Mouse (Mus musculus): ENCODE results near the gene Fbxw4. TPM values are rescaled to one million over a fixed set of nuclear protein-coding genes. Genes with fewer than 3 reads are reported as not detected.

Fbxw4 gene
- 4.8 and 5.9 TPM in 2 replicates for polyA plus RNA-seq (2015; fragmentation: Nextera tagmentation; extraction: Ambion mirVana)

GRCm38 (mm10) chr19:45659738-45660502 is at the start of gene Fbxw4:
Fbxw4 (minus strand) TSS chr19:45660312.
- peak; percentile 90 for ATAC-seq (replicated peaks; ENCODE audit: low FRiP score, low read depth)
- Histone ChIP-seq H3K27me3 (ENCODE audit: insufficient read depth, low read length) (no peaks in the 10 kb centered on the region), H3K4me3 (replicated peaks; ENCODE audit: low read depth, low read length) (peak within 1 kb of the TSS; percentile 87), H3K4me1 (replicated peaks; ENCODE audit: insufficient read depth, low read length) (peaks cover 24% of the 10 kb centered on the region; the same call in 1 of the 2 replicates), H3K4me2 (ENCODE audit: low read length) (peak within 1 kb of the TSS; percentile 71), H3K27ac (peak within 1 kb of the TSS; percentile 95), H3K9ac (ENCODE audit: low read depth, low read length) (peak within 1 kb of the TSS; percentile 95), H3K36me3 (ENCODE audit: insufficient read depth, low read length) (no peaks in the 10 kb centered on the region), H3K9me3 (replicated peaks; ENCODE audit: low read length) (no peaks in the 10 kb centered on the region)
- WGBS, result under 1% methylated on average over 81 of the region's 94 CpGs
- no peak; the same call in 1 of the 2 replicates for TF ChIP-seq CTCF (IDR thresholded peaks at IDR 0.05; ENCODE audit: low read depth)
- DNase-seq (ENCODE audit: low spot score), result peak; percentile 78

- no peak for TF ChIP-seq CTCF (IDR thresholded peaks at IDR 0.05; ENCODE audit: low read depth)
- no peaks in the 10 kb centered on the region for H3K9me3 ChIP-seq (replicated peaks; ENCODE audit: low read length)
- no peak overlapping the region for H3K27ac ChIP-seq
- 62% methylated on average over 3 of the region's 3 CpGs for WGBS
- no peaks in the 10 kb centered on the region for H3K4me1 ChIP-seq (replicated peaks; ENCODE audit: insufficient read depth, low read length)
- H3K36me3 ChIP-seq (ENCODE audit: insufficient read depth, low read length), result no peaks in the 10 kb centered on the region
- H3K4me2 ChIP-seq (ENCODE audit: low read length), result no peak overlapping the region
- H3K27me3 ChIP-seq (ENCODE audit: insufficient read depth, low read length), result no peaks in the 10 kb centered on the region
- no peak overlapping the region for H3K4me3 ChIP-seq (replicated peaks; ENCODE audit: low read depth, low read length)
- no peak for DNase-seq (ENCODE audit: low spot score)
- H3K9ac ChIP-seq (ENCODE audit: low read depth, low read length), result no peak overlapping the region
- ATAC-seq (replicated peaks; ENCODE audit: low FRiP score, low read depth), result no peak
These were observed 48.6 kb upstream of the Fbxw4 start for GRCm38 (mm10) chr19:45708704-45709103.

GRCm38 (mm10) chr19:45696281-45696600 is 36.1 kb upstream of the Fbxw4 start:
- Histone ChIP-seq H3K27ac (no peak overlapping the region), H3K4me2 (ENCODE audit: low read length) (peak overlapping the region; percentile 23; the same call in 1 of the 2 replicates), H3K36me3 (ENCODE audit: insufficient read depth, low read length) (no peaks in the 10 kb centered on the region), H3K4me3 (replicated peaks; ENCODE audit: low read depth, low read length) (no peak overlapping the region), H3K4me1 (replicated peaks; ENCODE audit: insufficient read depth, low read length) (no peaks in the 10 kb centered on the region; the same call in 1 of the 2 replicates), H3K9ac (ENCODE audit: low read depth, low read length) (no peak overlapping the region), H3K9me3 (replicated peaks; ENCODE audit: low read length) (no peaks in the 10 kb centered on the region), H3K27me3 (ENCODE audit: insufficient read depth, low read length) (no peaks in the 10 kb centered on the region)
- no peak for TF ChIP-seq CTCF (IDR thresholded peaks at IDR 0.05; ENCODE audit: low read depth)
- DNase-seq (ENCODE audit: low spot score) (peak; percentile 59), ATAC-seq (replicated peaks; ENCODE audit: low FRiP score, low read depth) (no peak)
- 17% methylated on average over 6 of the region's 6 CpGs for WGBS

- Histone ChIP-seq H3K4me1 (replicated peaks; ENCODE audit: insufficient read depth, low read length) (no peaks in the 10 kb centered on the region; the same call in 1 of the 2 replicates), H3K4me3 (replicated peaks; ENCODE audit: low read depth, low read length) (no peak overlapping the region), H3K27ac (no peak overlapping the region), H3K4me2 (ENCODE audit: low read length) (peak overlapping the region; percentile 23; the same call in 1 of the 2 replicates), H3K27me3 (ENCODE audit: insufficient read depth, low read length) (no peaks in the 10 kb centered on the region), H3K9me3 (replicated peaks; ENCODE audit: low read length) (no peaks in the 10 kb centered on the region), H3K36me3 (ENCODE audit: insufficient read depth, low read length) (no peaks in the 10 kb centered on the region), H3K9ac (ENCODE audit: low read depth, low read length) (no peak overlapping the region)
- WGBS, result 36% methylated on average over 25 of the region's 25 CpGs
- no peak for TF ChIP-seq CTCF (IDR thresholded peaks at IDR 0.05; ENCODE audit: low read depth)
- ATAC-seq (replicated peaks; ENCODE audit: low FRiP score, low read depth), result no peak
- DNase-seq (ENCODE audit: low spot score), result no peak
These were observed 35.6 kb upstream of the Fbxw4 start for GRCm38 (mm10) chr19:45695496-45696280.

- Histone ChIP-seq H3K4me1 (replicated peaks; ENCODE audit: insufficient read depth, low read length) (no peaks in the 10 kb centered on the region; the same call in 1 of the 2 replicates), H3K36me3 (ENCODE audit: insufficient read depth, low read length) (no peaks in the 10 kb centered on the region), H3K27ac (no peak overlapping the region), H3K4me3 (replicated peaks; ENCODE audit: low read depth, low read length) (no peak overlapping the region), H3K9me3 (replicated peaks; ENCODE audit: low read length) (no peaks in the 10 kb centered on the region), H3K27me3 (ENCODE audit: insufficient read depth, low read length) (no peaks in the 10 kb centered on the region), H3K4me2 (ENCODE audit: low read length) (no peak overlapping the region), H3K9ac (ENCODE audit: low read depth, low read length) (no peak overlapping the region)
- TF ChIP-seq CTCF (IDR thresholded peaks at IDR 0.05; ENCODE audit: low read depth), result no peak; the same call in 1 of the 2 replicates
- WGBS, result 47% methylated on average over 3 of the region's 3 CpGs
- no peak for DNase-seq (ENCODE audit: low spot score)
- ATAC-seq (replicated peaks; ENCODE audit: low FRiP score, low read depth), result no peak
These were observed 33.9 kb upstream of the Fbxw4 start for GRCm38 (mm10) chr19:45694056-45694455.

- Histone ChIP-seq H3K9me3 (replicated peaks; ENCODE audit: low read length) (no peaks in the 10 kb centered on the region), H3K9ac (ENCODE audit: low read depth, low read length) (no peak overlapping the region), H3K27ac (no peak overlapping the region), H3K36me3 (ENCODE audit: insufficient read depth, low read length) (no peaks in the 10 kb centered on the region), H3K4me2 (ENCODE audit: low read length) (no peak overlapping the region), H3K27me3 (ENCODE audit: insufficient read depth, low read length) (no peaks in the 10 kb centered on the region), H3K4me1 (replicated peaks; ENCODE audit: insufficient read depth, low read length) (no peaks in the 10 kb centered on the region; the same call in 1 of the 2 replicates), H3K4me3 (replicated peaks; ENCODE audit: low read depth, low read length) (no peak overlapping the region)
- no peak for DNase-seq (ENCODE audit: low spot score)
- WGBS, result 87% methylated on average over 8 of the region's 8 CpGs
- ATAC-seq (replicated peaks; ENCODE audit: low FRiP score, low read depth), result no peak
- no peak for TF ChIP-seq CTCF (IDR thresholded peaks at IDR 0.05; ENCODE audit: low read depth)
These were observed 32.1 kb upstream of the Fbxw4 start for GRCm38 (mm10) chr19:45692211-45692610.
